Mouse (Mus musculus) cerebellum, adult 9-10 months (tissue): ENCODE data around the gene Rnf167.

ENCODE experiments used
- DNase-seq: peaks from one replicate; pipeline ENCODE4 v3.0.0; 2022

The Rnf167 gene

DNA sequence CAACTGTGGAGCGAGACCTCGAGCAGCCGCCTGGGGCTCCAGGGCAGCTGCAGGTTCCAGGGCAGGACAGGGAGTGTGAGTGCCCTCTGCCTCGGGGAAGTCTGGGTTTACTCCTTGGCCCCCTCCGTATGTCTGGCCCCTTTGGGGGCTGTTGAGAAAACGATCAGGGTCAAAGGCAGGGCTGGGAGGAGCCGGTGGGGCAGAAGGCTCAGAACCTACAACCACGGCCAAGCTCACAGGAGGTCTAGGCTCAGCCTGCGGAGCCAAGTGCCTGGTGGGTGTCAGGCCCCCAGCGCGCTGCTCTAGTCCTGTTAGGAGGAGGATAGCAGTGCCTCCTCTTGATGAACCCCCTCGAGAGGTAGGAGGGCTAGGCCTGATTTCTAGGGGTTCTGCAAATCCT is 34.1 kb downstream of the Rnf167 start:
- no peak for DNase-seq

DNA sequence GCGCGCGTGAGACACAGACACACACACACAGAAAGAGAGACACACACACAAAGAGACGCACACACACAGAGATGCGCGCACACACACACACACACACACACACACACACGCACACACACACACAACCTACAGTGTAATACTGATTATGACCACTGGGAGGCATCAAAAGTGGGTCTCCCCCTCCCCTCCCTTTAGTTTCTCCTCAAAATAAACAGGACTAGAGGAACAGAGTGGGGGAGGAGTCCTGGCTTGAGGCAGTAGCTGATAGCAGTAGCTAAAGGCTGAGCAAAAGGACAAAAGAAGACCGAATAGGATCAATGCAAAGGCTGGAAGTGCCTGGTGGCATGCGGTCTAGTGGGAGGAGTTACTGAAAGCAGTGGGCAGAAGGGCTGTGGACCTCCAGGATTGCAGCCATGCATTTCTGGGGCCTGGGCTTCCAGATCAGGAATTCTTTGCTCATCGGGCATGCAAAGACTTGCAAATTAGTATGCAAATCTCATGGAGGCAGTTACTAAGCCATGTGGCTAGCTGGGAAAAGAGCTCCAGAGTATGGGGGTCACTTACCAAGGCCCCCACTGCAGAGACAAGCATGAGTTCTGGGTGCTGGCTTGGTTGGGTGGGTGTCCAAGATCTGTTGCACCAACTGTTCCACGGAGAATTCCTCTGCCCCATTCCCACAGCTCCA is 35.0 kb downstream of the Rnf167 start:
- peak; percentile 66 for DNase-seq

DNA sequence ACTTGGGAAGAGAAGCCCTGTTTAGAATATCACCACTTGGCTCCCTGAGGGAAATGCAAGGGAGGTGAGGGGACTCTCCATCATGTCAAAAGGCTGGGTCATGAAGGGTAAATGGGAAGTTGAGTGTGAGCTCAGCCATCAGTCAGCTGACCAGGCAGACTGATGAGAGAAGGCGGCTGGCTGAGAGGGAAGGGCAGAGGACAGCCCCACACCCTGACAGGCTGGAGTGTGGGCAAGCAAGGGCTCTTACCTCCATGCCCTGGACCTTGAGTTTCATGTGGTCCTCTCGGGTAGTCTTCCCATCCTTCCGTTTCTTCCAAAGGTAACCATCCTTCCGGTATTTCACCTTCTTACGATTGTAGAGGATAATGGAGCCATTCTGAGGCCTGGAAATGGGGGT is 36.6 kb downstream of the Rnf167 start:
- no peak for DNase-seq

- peak; percentile 81 for DNase-seq
These were observed 40.0 kb downstream of the Rnf167 start for GRCm38 (mm10) chr11:70686901-70687566.

- peak; percentile 88 for DNase-seq
These were observed 40.7 kb downstream of the Rnf167 start, which contains the start of gene Camta2 for GRCm38 (mm10) chr11:70687601-70688199. Gene Camta2, minus strand, starts transcription at chr11:70688105.

- peak; percentile 55 for DNase-seq
These were observed 41.3 kb downstream of the Rnf167 start for GRCm38 (mm10) chr11:70688372-70688771.

DNA sequence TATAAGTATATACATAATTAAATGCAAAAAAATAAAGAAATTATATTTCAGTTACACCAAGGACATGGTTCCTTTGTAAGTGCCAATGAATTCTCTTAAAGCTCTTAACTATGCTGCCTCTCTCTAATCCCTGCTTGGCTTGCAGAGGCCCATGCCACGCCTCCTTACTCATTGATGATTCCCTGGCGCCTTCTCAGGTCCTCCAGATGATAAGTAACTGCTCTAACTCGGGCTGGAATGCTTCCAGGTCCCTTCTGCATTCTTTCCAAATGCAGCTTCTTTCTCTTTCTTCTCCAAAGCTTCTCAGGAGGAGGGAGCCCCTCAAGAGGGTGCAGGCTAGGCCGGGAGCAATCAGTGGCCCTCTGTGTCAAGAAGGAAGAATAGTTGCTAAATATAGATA is 42.5 kb downstream of the Rnf167 start:
- DNase-seq = peak; percentile 45

- no peak for DNase-seq
These were observed 46.5 kb downstream of the Rnf167 start for GRCm38 (mm10) chr11:70693504-70693903.

DNA sequence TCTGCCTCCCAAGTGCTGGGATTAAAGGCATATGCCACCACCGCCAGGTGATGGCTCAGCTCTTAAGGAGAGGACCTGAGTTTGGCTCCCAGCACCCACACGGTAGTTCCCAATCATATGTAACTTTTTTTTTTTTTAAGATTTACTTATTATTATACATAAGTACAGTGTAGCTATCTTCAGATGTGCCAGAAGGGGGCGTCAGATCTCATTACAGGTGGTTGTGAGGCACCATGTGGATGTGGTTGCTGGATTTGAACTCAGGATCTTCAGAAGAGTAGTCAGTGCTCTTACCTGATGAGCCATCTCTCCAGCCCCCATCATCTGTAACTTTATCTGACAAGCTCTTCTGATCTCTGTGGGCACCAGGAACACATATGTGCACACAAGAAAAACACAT is 50.3 kb downstream of the Rnf167 start:
- no peak for DNase-seq

DNA sequence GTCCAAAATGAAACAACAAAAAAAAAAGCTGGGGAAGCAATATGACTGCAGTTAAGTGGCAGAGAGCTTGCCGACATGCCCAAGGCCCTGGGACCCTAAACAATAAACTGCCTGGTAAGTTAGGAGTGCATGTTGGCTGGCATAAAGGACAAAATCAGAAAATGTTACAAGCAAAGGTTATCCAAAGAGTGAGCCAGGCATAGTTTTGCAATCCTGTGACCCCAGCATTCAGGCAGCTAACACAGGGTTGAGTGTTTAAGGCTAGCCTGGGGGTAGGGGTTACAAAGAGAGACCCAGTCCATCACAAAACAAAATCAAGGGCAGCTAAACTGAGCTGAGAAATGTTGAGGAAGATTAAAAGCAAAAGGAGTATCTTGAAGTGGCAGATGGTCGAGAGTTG is 52.0 kb downstream of the Rnf167 start:
- DNase-seq = no peak

GRCm38 (mm10) chr11:70699722-70700556 is 52.9 kb downstream of the Rnf167 start, which contains the start of the genes Inca1 and Kif1c:
Gene Inca1, minus strand, starts transcription at chr11:70700155.
Gene Kif1c, plus strand, starts transcription at chr11:70700548.
- DNase-seq = peak; percentile 96

- peak; percentile 76 for DNase-seq
These were observed 53.6 kb downstream of the Rnf167 start for GRCm38 (mm10) chr11:70700613-70701012.
